Mouse (Mus musculus): ENCODE results near the gene Kif4. TPM values are rescaled to one million over a fixed set of nuclear protein-coding genes. Genes with fewer than 3 reads are reported as not detected.
A peak's percentile ranks its signal among the peaks of the same experiment; 100 is the strongest.

The Kif4 gene
- 33.5 and 35.6 TPM in 2 replicates for polyA plus RNA-seq (2014; fragmentation: Nextera tagmentation; extraction: Ambion mirVana)

- H3K4me2 ChIP-seq, result peak within 1 kb of the TSS; percentile 72
- H3K9ac ChIP-seq (ENCODE audit: low read depth, low read length), result peak within 1 kb of the TSS; percentile 86
- H3K9me3 ChIP-seq (ENCODE audit: control insufficient read depth, low read length), result no peaks in the 10 kb centered on the region
- H3K36me3 ChIP-seq (ENCODE audit: control insufficient read depth, insufficient read depth, low read length), result no peaks in the 10 kb centered on the region
- H3K4me1 ChIP-seq (replicated peaks; ENCODE audit: control insufficient read depth, insufficient read depth, low read length), result no peaks in the 10 kb centered on the region
- H3K4me3 ChIP-seq (ENCODE audit: low read depth, low read length), result peak within 1 kb of the TSS; percentile 80
- 15% methylated on average over 3 of the region's 3 CpGs for WGBS
- no peak for ATAC-seq (replicated peaks; ENCODE audit: low FRiP score)
- peaks cover 2% of the 10 kb centered on the region; the same call in 1 of the 2 replicates for H3K27me3 ChIP-seq (replicated peaks; ENCODE audit: control insufficient read depth, insufficient read depth, low read length)
- H3K27ac ChIP-seq (ENCODE audit: low read depth, low read length), result peak within 1 kb of the TSS; percentile 87
- no peak for DNase-seq (ENCODE audit: low spot score)
These were observed at the start of gene Kif4 for GRCm38 (mm10) chrX:100625546-100625801. TSS of gene Kif4 (plus strand) at chrX:100625737.

- WGBS, result 44% methylated on average over 4 of the region's 4 CpGs
- H3K36me3 ChIP-seq (ENCODE audit: control insufficient read depth, insufficient read depth, low read length), result no peaks in the 10 kb centered on the region
- no peaks in the 10 kb centered on the region for H3K4me1 ChIP-seq (replicated peaks; ENCODE audit: control insufficient read depth, insufficient read depth, low read length)
- H3K4me2 ChIP-seq, result no peak within 1 kb of the TSS
- no peaks in the 10 kb centered on the region for H3K9me3 ChIP-seq (ENCODE audit: control insufficient read depth, low read length)
- DNase-seq (ENCODE audit: low spot score) (no peak), ATAC-seq (replicated peaks; ENCODE audit: low FRiP score) (no peak)
- no peak within 1 kb of the TSS for H3K27ac ChIP-seq (ENCODE audit: low read depth, low read length)
- H3K27me3 ChIP-seq (replicated peaks; ENCODE audit: control insufficient read depth, insufficient read depth, low read length), result peaks cover 19% of the 10 kb centered on the region
- no peak within 1 kb of the TSS for H3K4me3 ChIP-seq (ENCODE audit: low read depth, low read length)
- no peak within 1 kb of the TSS for H3K9ac ChIP-seq (ENCODE audit: low read depth, low read length)
These were observed 30.7 kb upstream of the Kif4 start, which contains the start of gene P2ry4 for GRCm38 (mm10) chrX:100594791-100595190. TSS of gene P2ry4 (minus strand) at chrX:100594869.

GRCm38 (mm10) chrX:100597439-100597838 is 28.1 kb upstream of the Kif4 start:
- Histone ChIP-seq H3K4me1 (replicated peaks; ENCODE audit: control insufficient read depth, insufficient read depth, low read length) (no peaks in the 10 kb centered on the region), H3K4me2 (no peak overlapping the region), H3K4me3 (ENCODE audit: low read depth, low read length) (no peak overlapping the region), H3K9ac (ENCODE audit: low read depth, low read length) (no peak overlapping the region), H3K27me3 (replicated peaks; ENCODE audit: control insufficient read depth, insufficient read depth, low read length) (peaks cover 18% of the 10 kb centered on the region), H3K36me3 (ENCODE audit: control insufficient read depth, insufficient read depth, low read length) (no peaks in the 10 kb centered on the region), H3K27ac (ENCODE audit: low read depth, low read length) (no peak overlapping the region), H3K9me3 (ENCODE audit: control insufficient read depth, low read length) (no peaks in the 10 kb centered on the region)
- DNase-seq (ENCODE audit: low spot score) (no peak), ATAC-seq (replicated peaks; ENCODE audit: low FRiP score) (no peak)
- 25% methylated on average over 5 of the region's 5 CpGs for WGBS

- Histone ChIP-seq H3K4me2 (no peak overlapping the region), H3K4me1 (replicated peaks; ENCODE audit: control insufficient read depth, insufficient read depth, low read length) (no peaks in the 10 kb centered on the region), H3K27ac (ENCODE audit: low read depth, low read length) (no peak overlapping the region), H3K36me3 (ENCODE audit: control insufficient read depth, insufficient read depth, low read length) (no peaks in the 10 kb centered on the region), H3K9ac (ENCODE audit: low read depth, low read length) (no peak overlapping the region), H3K4me3 (ENCODE audit: low read depth, low read length) (no peak overlapping the region), H3K9me3 (ENCODE audit: control insufficient read depth, low read length) (no peaks in the 10 kb centered on the region), H3K27me3 (replicated peaks; ENCODE audit: control insufficient read depth, insufficient read depth, low read length) (peaks cover 13% of the 10 kb centered on the region)
- DNase-seq (ENCODE audit: low spot score) (no peak), ATAC-seq (replicated peaks; ENCODE audit: low FRiP score) (no peak)
- 72% methylated on average over 4 of the region's 4 CpGs for WGBS
These were observed 25.8 kb upstream of the Kif4 start for GRCm38 (mm10) chrX:100599755-100600154.

- Histone ChIP-seq H3K4me2 (no peak within 1 kb of the TSS), H3K4me3 (ENCODE audit: low read depth, low read length) (no peak within 1 kb of the TSS), H3K36me3 (ENCODE audit: control insufficient read depth, insufficient read depth, low read length) (no peaks in the 10 kb centered on the region), H3K27me3 (replicated peaks; ENCODE audit: control insufficient read depth, insufficient read depth, low read length) (peaks cover 3% of the 10 kb centered on the region; the same call in 1 of the 2 replicates), H3K9me3 (ENCODE audit: control insufficient read depth, low read length) (no peaks in the 10 kb centered on the region), H3K4me1 (replicated peaks; ENCODE audit: control insufficient read depth, insufficient read depth, low read length) (no peaks in the 10 kb centered on the region), H3K27ac (ENCODE audit: low read depth, low read length) (no peak within 1 kb of the TSS), H3K9ac (ENCODE audit: low read depth, low read length) (no peak within 1 kb of the TSS)
- DNase-seq (ENCODE audit: low spot score) (no peak), ATAC-seq (replicated peaks; ENCODE audit: low FRiP score) (no peak)
- 83% methylated on average over 1 of the region's 1 CpGs for WGBS
These were observed 20.2 kb upstream of the Kif4 start, which contains the start of gene Arr3 for GRCm38 (mm10) chrX:100605314-100605713. TSS of gene Arr3 (plus strand) at chrX:100605497.

- Histone ChIP-seq H3K4me1 (replicated peaks; ENCODE audit: control insufficient read depth, insufficient read depth, low read length) (no peaks in the 10 kb centered on the region), H3K27me3 (replicated peaks; ENCODE audit: control insufficient read depth, insufficient read depth, low read length) (peaks cover 13% of the 10 kb centered on the region), H3K4me2 (no peak overlapping the region), H3K9me3 (ENCODE audit: control insufficient read depth, low read length) (no peaks in the 10 kb centered on the region), H3K4me3 (ENCODE audit: low read depth, low read length) (no peak overlapping the region), H3K36me3 (ENCODE audit: control insufficient read depth, insufficient read depth, low read length) (no peaks in the 10 kb centered on the region), H3K27ac (ENCODE audit: low read depth, low read length) (no peak overlapping the region), H3K9ac (ENCODE audit: low read depth, low read length) (no peak overlapping the region)
- DNase-seq (ENCODE audit: low spot score), result no peak
- ATAC-seq (replicated peaks; ENCODE audit: low FRiP score), result no peak
- 57% methylated on average over 3 of the region's 3 CpGs for WGBS
These were observed 7.0 kb upstream of the Kif4 start for GRCm38 (mm10) chrX:100618488-100618887.

- 68% methylated on average over 2 of the region's 2 CpGs for WGBS
- Histone ChIP-seq H3K27me3 (replicated peaks; ENCODE audit: control insufficient read depth, insufficient read depth, low read length) (peaks cover 10% of the 10 kb centered on the region), H3K4me3 (ENCODE audit: low read depth, low read length) (no peak overlapping the region), H3K36me3 (ENCODE audit: control insufficient read depth, insufficient read depth, low read length) (no peaks in the 10 kb centered on the region), H3K27ac (ENCODE audit: low read depth, low read length) (no peak overlapping the region), H3K9ac (ENCODE audit: low read depth, low read length) (no peak overlapping the region), H3K4me1 (replicated peaks; ENCODE audit: control insufficient read depth, insufficient read depth, low read length) (no peaks in the 10 kb centered on the region), H3K9me3 (ENCODE audit: control insufficient read depth, low read length) (no peaks in the 10 kb centered on the region), H3K4me2 (no peak overlapping the region)
- ATAC-seq (replicated peaks; ENCODE audit: low FRiP score), result no peak
- no peak for DNase-seq (ENCODE audit: low spot score)
These were observed 4.2 kb upstream of the Kif4 start for GRCm38 (mm10) chrX:100621366-100621765.

- Histone ChIP-seq H3K4me3 (ENCODE audit: low read depth, low read length) (no peak overlapping the region), H3K4me2 (peak overlapping the region; percentile 72), H3K4me1 (replicated peaks; ENCODE audit: control insufficient read depth, insufficient read depth, low read length) (no peaks in the 10 kb centered on the region), H3K27me3 (replicated peaks; ENCODE audit: control insufficient read depth, insufficient read depth, low read length) (peaks cover 2% of the 10 kb centered on the region; the same call in 1 of the 2 replicates), H3K27ac (ENCODE audit: low read depth, low read length) (no peak overlapping the region), H3K9ac (ENCODE audit: low read depth, low read length) (no peak overlapping the region), H3K9me3 (ENCODE audit: control insufficient read depth, low read length) (no peaks in the 10 kb centered on the region), H3K36me3 (ENCODE audit: control insufficient read depth, insufficient read depth, low read length) (no peaks in the 10 kb centered on the region)
- DNase-seq (ENCODE audit: low spot score), result no peak
- WGBS, result 71% methylated on average over 4 of the region's 4 CpGs
- ATAC-seq (replicated peaks; ENCODE audit: low FRiP score), result peak; percentile 48
These were observed 1.3 kb upstream of the Kif4 start for GRCm38 (mm10) chrX:100624242-100624641.

- DNase-seq (ENCODE audit: low spot score) (no peak), ATAC-seq (replicated peaks; ENCODE audit: low FRiP score) (no peak)
- Histone ChIP-seq H3K36me3 (ENCODE audit: control insufficient read depth, insufficient read depth, low read length) (no peaks in the 10 kb centered on the region), H3K4me2 (peak overlapping the region; percentile 72), H3K27me3 (replicated peaks; ENCODE audit: control insufficient read depth, insufficient read depth, low read length) (peaks cover 2% of the 10 kb centered on the region; the same call in 1 of the 2 replicates), H3K4me3 (ENCODE audit: low read depth, low read length) (peak overlapping the region; percentile 80), H3K4me1 (replicated peaks; ENCODE audit: control insufficient read depth, insufficient read depth, low read length) (no peaks in the 10 kb centered on the region), H3K27ac (ENCODE audit: low read depth, low read length) (no peak overlapping the region), H3K9ac (ENCODE audit: low read depth, low read length) (peak overlapping the region; percentile 58), H3K9me3 (ENCODE audit: control insufficient read depth, low read length) (no peaks in the 10 kb centered on the region)
- 27% methylated on average over 7 of the region's 7 CpGs for WGBS
These were observed 391 bp upstream of the Kif4 start for GRCm38 (mm10) chrX:100625146-100625545.

Measured in liver, embryonic 11.5 days (tissue).